Mouse (Mus musculus): ENCODE measurements at regions not wholly inside any gene's neighbourhood (a gene's known extent, or its start where the extent isn't known, plus 50 kb on each side); places are given as distances from the start of the nearest gene placed in this dataset.

- 47% methylated on average over 2 of the region's 2 CpGs for WGBS (ENCODE audit: insufficient replicate concordance)
- no peak overlapping the region for H3K9ac ChIP-seq
- no peak overlapping the region for H3K27ac ChIP-seq
Measured at GRCm38 (mm10) chr10:111579481-111579880, 73.4 kb downstream of the Phlda1 start.

DNA sequence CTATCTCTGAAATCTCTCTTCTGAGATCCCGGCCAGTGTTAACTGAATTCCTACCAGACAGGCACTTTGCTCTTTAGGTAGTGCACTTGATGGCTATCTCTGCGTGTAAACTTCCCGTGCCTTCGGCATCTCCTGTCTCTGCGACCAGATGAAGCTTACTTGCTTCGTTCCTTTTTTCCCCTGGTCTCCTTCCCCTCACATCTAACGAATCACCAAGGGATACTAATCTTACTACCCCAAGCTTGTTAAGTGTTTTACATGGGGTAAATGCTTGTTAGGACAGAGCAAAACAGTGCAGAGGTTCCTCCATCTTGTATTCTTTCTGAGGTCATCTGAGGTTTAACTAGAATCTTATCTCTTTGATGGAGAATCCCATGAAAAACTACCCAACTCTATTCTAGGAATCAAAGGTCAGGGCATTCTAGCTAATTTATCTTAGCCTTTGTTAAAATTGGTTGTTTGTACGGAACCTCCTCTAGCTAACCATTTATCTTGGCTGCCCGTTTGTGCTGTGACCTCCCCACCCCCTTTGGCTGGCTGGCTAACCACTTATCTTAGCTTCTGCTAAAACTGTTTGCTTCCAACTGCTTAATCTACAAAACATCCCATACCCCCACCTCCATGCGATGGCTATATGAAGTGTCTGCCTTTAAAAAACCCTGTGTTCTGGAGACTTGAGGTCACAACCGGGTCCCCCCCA is 74.5 kb downstream of the Phlda1 start:
- H3K4me2 ChIP-seq = peak overlapping the region; percentile 51
- 0 out of 2 replicates have a peak overlapping the region, but pooled peaks have one; percentile 0 for H3K27ac ChIP-seq
- peak; percentile 67 for ATAC-seq
- H3K36me3 ChIP-seq = no peaks in the 10 kb centered on the region
- H3K4me3 ChIP-seq = 0 out of 2 replicates have a peak overlapping the region, but pooled peaks have one; percentile 2
- 10% methylated on average over 11 of the region's 11 CpGs for WGBS (ENCODE audit: insufficient replicate concordance)
- no peak overlapping the region for H3K9ac ChIP-seq
- H3K9me3 ChIP-seq (replicated peaks) = no peaks in the 10 kb centered on the region
- H3K27me3 ChIP-seq (replicated peaks) = 0 out of 2 replicates have a peak, but pooled peaks cover 4% of the 10 kb centered on the region
- H3K4me1 ChIP-seq = peaks cover 76% of the 10 kb centered on the region

More at GRCm38 (mm10) chr10:111579481-111579880, 73.4 kb downstream of the Phlda1 start:
- Histone ChIP-seq H3K4me3 (no peak overlapping the region), H3K9me3 (replicated peaks) (no peaks in the 10 kb centered on the region), H3K36me3 (no peaks in the 10 kb centered on the region), H3K27me3 (replicated peaks) (0 out of 2 replicates have a peak, but pooled peaks cover 4% of the 10 kb centered on the region), H3K4me2 (no peak overlapping the region), H3K4me1 (peaks cover 87% of the 10 kb centered on the region)
- ATAC-seq = no peak

- H3K27ac ChIP-seq = no peak overlapping the region; the same call in 1 of the 2 replicates
- no peak for ATAC-seq
- peaks cover 65% of the 10 kb centered on the region for H3K4me1 ChIP-seq
Measured at GRCm38 (mm10) chr10:111581847-111582246, 75.8 kb downstream of the Phlda1 start.

DNA sequence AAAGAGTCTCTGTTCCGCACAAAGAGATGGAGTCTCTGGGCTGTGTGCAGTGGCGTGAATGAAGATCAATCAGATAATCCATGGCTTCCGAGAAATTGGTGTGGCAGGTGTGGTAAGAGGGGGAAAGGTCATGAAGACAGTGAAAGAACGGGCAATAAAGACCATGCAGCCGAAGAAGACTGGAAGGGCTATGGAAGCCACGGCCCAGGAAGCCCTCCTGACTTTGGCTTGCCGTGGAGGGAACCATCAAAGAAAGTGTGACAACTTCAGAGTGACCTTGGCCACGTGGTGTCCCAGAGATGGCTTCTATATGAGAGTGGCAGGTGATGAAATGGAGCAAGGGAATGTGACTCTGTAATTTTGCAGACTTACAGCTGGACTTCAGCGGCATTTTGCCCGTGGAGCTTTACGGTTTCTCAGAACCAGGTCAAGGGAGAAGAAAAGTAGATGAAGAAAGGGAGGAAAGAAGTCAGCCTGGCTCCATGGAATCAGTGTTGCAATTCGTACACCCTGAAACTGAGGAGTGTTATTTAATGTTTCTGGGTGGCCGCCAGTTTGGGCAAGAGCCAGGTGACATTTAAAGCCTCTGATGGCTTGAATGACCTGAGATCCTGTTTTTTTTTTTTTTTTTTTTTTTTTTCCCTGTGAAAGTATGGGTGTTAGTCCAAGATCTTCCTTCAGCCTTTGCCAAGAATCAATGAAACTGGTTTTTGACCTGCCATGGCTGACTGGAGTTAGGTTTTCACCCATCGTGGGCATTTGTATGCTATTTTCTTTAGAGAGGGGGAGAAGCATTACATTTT is 76.4 kb downstream of the Phlda1 start:
- H3K9me3 ChIP-seq (replicated peaks) = no peaks in the 10 kb centered on the region
- WGBS (ENCODE audit: insufficient replicate concordance) = 67% methylated on average over 14 of the region's 14 CpGs
- H3K9ac ChIP-seq = no peak overlapping the region
- peaks cover 68% of the 10 kb centered on the region for H3K4me1 ChIP-seq
- H3K4me3 ChIP-seq = no peak overlapping the region
- H3K27ac ChIP-seq = no peak overlapping the region
- ATAC-seq = no peak
- peak overlapping the region; percentile 48 for H3K4me2 ChIP-seq
- H3K36me3 ChIP-seq = no peaks in the 10 kb centered on the region
- 0 out of 2 replicates have a peak, but pooled peaks cover 4% of the 10 kb centered on the region for H3K27me3 ChIP-seq (replicated peaks)

More at GRCm38 (mm10) chr10:111581847-111582246, 75.8 kb downstream of the Phlda1 start:
- no peak overlapping the region for H3K4me3 ChIP-seq
- 72% methylated on average over 3 of the region's 3 CpGs for WGBS (ENCODE audit: insufficient replicate concordance)
- H3K4me2 ChIP-seq = no peak overlapping the region
- H3K9ac ChIP-seq = no peak overlapping the region
- 0 out of 2 replicates have a peak, but pooled peaks cover 4% of the 10 kb centered on the region for H3K27me3 ChIP-seq (replicated peaks)
- H3K9me3 ChIP-seq (replicated peaks) = no peaks in the 10 kb centered on the region
- H3K36me3 ChIP-seq = no peaks in the 10 kb centered on the region

GRCm38 (mm10) chr10:111583124-111583743 is 77.1 kb downstream of the Phlda1 start:
- H3K27me3 ChIP-seq (replicated peaks) = no peaks in the 10 kb centered on the region
- no peak overlapping the region for H3K9ac ChIP-seq
- H3K36me3 ChIP-seq = no peaks in the 10 kb centered on the region
- H3K4me1 ChIP-seq = peaks cover 71% of the 10 kb centered on the region
- H3K4me3 ChIP-seq = peak overlapping the region; percentile 7; the same call in 1 of the 2 replicates
- WGBS (ENCODE audit: insufficient replicate concordance) = 60% methylated on average over 20 of the region's 20 CpGs
- peak overlapping the region; percentile 48 for H3K4me2 ChIP-seq
- no peak overlapping the region for H3K27ac ChIP-seq
- peak; percentile 19; the same call in 1 of the 2 replicates for ATAC-seq
- H3K9me3 ChIP-seq (replicated peaks) = no peaks in the 10 kb centered on the region

- no peaks in the 10 kb centered on the region for H3K36me3 ChIP-seq
- H3K27ac ChIP-seq = 0 out of 2 replicates have a peak overlapping the region, but pooled peaks have one; percentile 18
- peak; percentile 67 for ATAC-seq
- H3K4me1 ChIP-seq = peaks cover 72% of the 10 kb centered on the region
- H3K4me3 ChIP-seq = no peak overlapping the region
- peak overlapping the region; percentile 48 for H3K4me2 ChIP-seq
- WGBS (ENCODE audit: insufficient replicate concordance) = 70% methylated on average over 5 of the region's 5 CpGs
- H3K9ac ChIP-seq = no peak overlapping the region
- no peaks in the 10 kb centered on the region for H3K9me3 ChIP-seq (replicated peaks)
- no peaks in the 10 kb centered on the region for H3K27me3 ChIP-seq (replicated peaks)
Measured at GRCm38 (mm10) chr10:111583744-111584152, 77.7 kb downstream of the Phlda1 start.

DNA sequence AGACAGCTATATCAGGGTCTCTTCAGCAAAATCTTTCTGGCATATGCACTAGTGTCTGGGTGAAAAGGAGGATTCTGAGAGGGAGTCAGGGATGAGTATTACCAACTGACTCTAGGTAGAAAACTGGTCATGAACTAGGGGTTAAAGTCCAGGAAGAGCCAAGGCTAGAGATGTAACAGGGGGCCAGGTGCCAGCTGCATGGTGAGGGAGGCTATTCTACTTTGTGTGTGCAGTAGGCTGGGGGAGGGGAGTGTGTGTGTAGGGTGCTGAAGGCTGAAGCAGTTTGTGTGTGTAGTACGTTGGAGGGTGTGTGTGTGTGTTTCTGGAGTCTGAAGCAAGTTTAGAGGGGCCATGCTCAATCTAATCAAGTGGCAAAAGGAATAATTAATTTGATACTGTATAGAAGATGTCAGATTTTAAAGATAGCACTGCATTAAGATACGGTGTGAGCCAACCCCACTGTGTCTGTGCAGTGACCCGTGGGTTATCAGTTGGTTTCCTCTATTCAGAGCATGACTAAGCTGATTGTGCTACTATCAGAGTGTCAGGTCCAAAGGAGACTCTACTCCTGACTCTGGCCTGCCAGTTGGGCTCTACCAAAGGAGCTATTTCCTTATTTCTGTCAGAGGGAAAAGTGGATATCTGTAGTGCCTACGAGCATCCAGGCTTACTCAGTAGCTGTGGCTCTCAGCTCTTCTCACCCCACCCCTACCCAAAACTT is 82.0 kb downstream of the Phlda1 start:
- Histone ChIP-seq H3K9ac (peak overlapping the region; percentile 0; the same call in 1 of the 2 replicates), H3K9me3 (replicated peaks) (no peaks in the 10 kb centered on the region), H3K4me3 (no peak overlapping the region), H3K4me2 (0 out of 2 replicates have a peak overlapping the region, but pooled peaks have one; percentile 13), H3K36me3 (no peaks in the 10 kb centered on the region), H3K27ac (peak overlapping the region; percentile 45; the same call in 1 of the 2 replicates), H3K27me3 (replicated peaks) (no peaks in the 10 kb centered on the region), H3K4me1 (peaks cover 36% of the 10 kb centered on the region)
- peak; percentile 92 for ATAC-seq
- 14% methylated on average over 4 of the region's 4 CpGs for WGBS (ENCODE audit: insufficient replicate concordance)

DNA sequence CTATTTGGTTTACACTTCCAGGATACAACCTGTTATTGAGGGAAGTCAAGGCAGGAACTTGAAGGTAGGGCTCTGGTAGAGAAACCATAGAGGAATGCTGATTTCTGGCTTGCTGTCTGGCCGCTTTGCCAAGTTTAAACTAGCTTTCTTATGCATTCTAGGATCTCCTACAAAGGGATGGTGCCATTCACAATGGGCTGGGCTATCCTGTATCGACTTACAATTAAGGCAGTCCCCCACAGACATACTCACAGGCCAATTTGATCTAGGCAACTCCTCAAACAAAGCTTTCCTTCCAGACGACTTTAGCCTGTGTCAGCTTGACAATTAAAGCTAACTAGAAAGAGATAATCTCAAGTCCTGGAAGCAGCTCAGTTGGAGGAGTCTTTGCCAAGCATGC is 83.1 kb downstream of the Phlda1 start:
- H3K4me1 ChIP-seq = peaks cover 25% of the 10 kb centered on the region
- no peaks in the 10 kb centered on the region for H3K27me3 ChIP-seq (replicated peaks)
- H3K9ac ChIP-seq = no peak overlapping the region
- ATAC-seq = no peak
- no peak overlapping the region for H3K27ac ChIP-seq
- H3K4me2 ChIP-seq = no peak overlapping the region
- no peaks in the 10 kb centered on the region for H3K36me3 ChIP-seq
- 60% methylated on average over 3 of the region's 3 CpGs for WGBS (ENCODE audit: insufficient replicate concordance)
- H3K4me3 ChIP-seq = no peak overlapping the region
- H3K9me3 ChIP-seq (replicated peaks) = no peaks in the 10 kb centered on the region

GRCm38 (mm10) chr10:111592416-111593149 is 86.5 kb downstream of the Phlda1 start:
- no peak for ATAC-seq
- no peak overlapping the region for H3K4me2 ChIP-seq
- H3K4me1 ChIP-seq = peaks cover 44% of the 10 kb centered on the region
- WGBS (ENCODE audit: insufficient replicate concordance) = 77% methylated on average over 2 of the region's 2 CpGs
- no peaks in the 10 kb centered on the region for H3K9me3 ChIP-seq (replicated peaks)
- H3K27ac ChIP-seq = no peak overlapping the region
- no peaks in the 10 kb centered on the region for H3K36me3 ChIP-seq
- H3K9ac ChIP-seq = no peak overlapping the region
- H3K27me3 ChIP-seq (replicated peaks) = no peaks in the 10 kb centered on the region
- no peak overlapping the region for H3K4me3 ChIP-seq

GRCm38 (mm10) chr10:111593280-111593679 is 87.2 kb downstream of the Phlda1 start:
- Histone ChIP-seq H3K9ac (no peak overlapping the region), H3K27me3 (replicated peaks) (peaks cover 6% of the 10 kb centered on the region), H3K27ac (no peak overlapping the region), H3K9me3 (replicated peaks) (no peaks in the 10 kb centered on the region), H3K4me2 (no peak overlapping the region), H3K4me1 (peaks cover 37% of the 10 kb centered on the region), H3K4me3 (no peak overlapping the region), H3K36me3 (no peaks in the 10 kb centered on the region)
- 79% methylated on average over 2 of the region's 2 CpGs for WGBS (ENCODE audit: insufficient replicate concordance)
- no peak for ATAC-seq

Measured in liver, embryonic 12.5 days (tissue).